Mouse (Mus musculus) liver, adult 2 months (tissue): ENCODE measurements at regions not wholly inside any gene's neighbourhood (a gene's known extent, or its start where the extent isn't known, plus 50 kb on each side); places are given as distances from the start of the nearest gene placed in this dataset.

Experiments
- DNase-seq: peaks from one replicate; pipeline ENCODE4 v3.0.0-alpha.2; 2011; ENCODE audit warnings: low read depth, low spot score; ENCODE audit errors: extremely low read depth
- H3K27ac ChIP-seq: fragments of 200-500 bp; replicated peaks from 2 replicates; pipeline ENCODE4 v1.5.1; 2012; ENCODE audit warnings: low read depth, mild to moderate bottlenecking, control low read depth, inconsistent platforms, low read length; ENCODE audit not compliant: insufficient read depth
- H3K27me3 ChIP-seq: fragments of 200-500 bp; 2 replicates; pipeline ENCODE4 v1.6.1; 2012; ENCODE audit warnings: mild to moderate bottlenecking, moderate library complexity, low read length, inconsistent platforms; ENCODE audit not compliant: control insufficient read depth, insufficient read depth
- H3K36me3 ChIP-seq: fragments of 200-500 bp; 2 replicates; pipeline ENCODE4 v1.6.1; 2012; ENCODE audit warnings: low read length, inconsistent platforms; ENCODE audit not compliant: control insufficient read depth, insufficient read depth
- H3K4me1 ChIP-seq: fragments of 200-500 bp; 2 replicates; pipeline ENCODE4 v1.6.1; 2011; ENCODE audit warnings: low read length; ENCODE audit not compliant: control insufficient read depth, insufficient read depth
- H3K4me3 ChIP-seq: fragments of 200-500 bp; 2 replicates; pipeline ENCODE4 v1.5.1; 2011; ENCODE audit warnings: low read depth, mild to moderate bottlenecking, control low read depth, low read length, moderate library complexity; ENCODE audit not compliant: insufficient read depth
- H3K79me2 ChIP-seq: fragments of 200-500 bp; 2 replicates; pipeline ENCODE4 v1.6.1; 2012; ENCODE audit warnings: inconsistent platforms, mild to moderate bottlenecking, low read length, moderate library complexity; ENCODE audit not compliant: control insufficient read depth, insufficient read depth
- H3K9ac ChIP-seq: fragments of 200-500 bp; 2 replicates; pipeline ENCODE4 v1.6.1; 2012; ENCODE audit warnings: low read depth, mild to moderate bottlenecking, control low read depth, inconsistent platforms, low read length
- CTCF ChIP-seq: fragments of 200-500 bp; IDR thresholded peaks from 2 replicates; pipeline ENCODE4 v1.5.1; 2011; ENCODE audit warnings: low read depth, low read length, control low read depth
- POLR2A ChIP-seq: fragments of 200-500 bp; IDR thresholded peaks from 2 replicates; pipeline ENCODE4 v1.6.1; 2011; ENCODE audit warnings: low read length, control low read depth; ENCODE audit not compliant: insufficient read depth; ENCODE audit errors: extremely low read depth
- WGBS: fragments of 180-500 bp; shearing (Covaris S2); methylation state at CpG from one replicate; pipeline ENCODE4 v1.1.7; 2018; 5-methylcytosine and 5-hydroxymethylcytosine counted together

- Histone ChIP-seq H3K4me1 (no peaks in the 10 kb centered on the region), H3K4me3 (no peak overlapping the region), H3K9ac (no peak overlapping the region), H3K36me3 (no peaks in the 10 kb centered on the region), H3K27me3 (no peaks in the 10 kb centered on the region), H3K27ac (no peak overlapping the region), H3K79me2 (no peaks in the 10 kb centered on the region)
- no peak for DNase-seq
- TF ChIP-seq POLR2A, result no peak
- TF ChIP-seq CTCF, result no peak
- 82% methylated on average over 4 of the region's 4 CpGs for WGBS
Measured at GRCm38 (mm10) chr8:7205086-7205485, 1456.0 kb downstream of the Efnb2 start.

- no peak overlapping the region for H3K9ac ChIP-seq
- no peaks in the 10 kb centered on the region for H3K36me3 ChIP-seq
- no peak for TF ChIP-seq POLR2A
- no peak for TF ChIP-seq CTCF
- no peak for DNase-seq
- H3K27ac ChIP-seq, result no peak overlapping the region
- no peak overlapping the region for H3K4me3 ChIP-seq
- no peaks in the 10 kb centered on the region for H3K79me2 ChIP-seq
- no peaks in the 10 kb centered on the region for H3K4me1 ChIP-seq
- no peaks in the 10 kb centered on the region for H3K27me3 ChIP-seq
Measured at GRCm38 (mm10) chr8:7190726-7191125, 1470.3 kb downstream of the Efnb2 start.

GRCm38 (mm10) chr8:7163361-7163760 lies 1497.7 kb downstream of the Efnb2 start:
- TF ChIP-seq CTCF, result no peak
- no peak for TF ChIP-seq POLR2A
- WGBS, result 90% methylated on average over 5 of the region's 5 CpGs
- Histone ChIP-seq H3K27ac (no peak overlapping the region), H3K79me2 (no peaks in the 10 kb centered on the region), H3K9ac (no peak overlapping the region), H3K27me3 (no peaks in the 10 kb centered on the region), H3K36me3 (no peaks in the 10 kb centered on the region), H3K4me1 (no peaks in the 10 kb centered on the region), H3K4me3 (no peak overlapping the region)
- DNase-seq, result no peak

GRCm38 (mm10) chr8:7131746-7132145 lies 1529.3 kb downstream of the Efnb2 start:
- no peaks in the 10 kb centered on the region for H3K4me1 ChIP-seq
- no peak overlapping the region for H3K4me3 ChIP-seq
- H3K27ac ChIP-seq, result no peak overlapping the region
- no peak overlapping the region for H3K9ac ChIP-seq
- no peak for TF ChIP-seq POLR2A
- no peak for TF ChIP-seq CTCF
- no peaks in the 10 kb centered on the region for H3K79me2 ChIP-seq
- H3K27me3 ChIP-seq, result no peaks in the 10 kb centered on the region
- no peak for DNase-seq
- 55% methylated on average over 4 of the region's 4 CpGs for whole genome bisulfite sequencing
- no peaks in the 10 kb centered on the region for H3K36me3 ChIP-seq

- Histone ChIP-seq H3K9ac (no peak overlapping the region), H3K36me3 (no peaks in the 10 kb centered on the region), H3K4me1 (no peaks in the 10 kb centered on the region), H3K79me2 (no peaks in the 10 kb centered on the region), H3K27ac (no peak overlapping the region), H3K27me3 (no peaks in the 10 kb centered on the region), H3K4me3 (no peak overlapping the region)
- TF ChIP-seq POLR2A (no peak), CTCF (no peak)
- no peak for DNase-seq
Measured at GRCm38 (mm10) chr8:7108849-7109248, 1552.2 kb downstream of the Efnb2 start.

GRCm38 (mm10) chr8:7097577-7097976 lies 1563.5 kb downstream of the Efnb2 start:
- H3K4me3 ChIP-seq, result no peak overlapping the region
- 91% methylated on average over 2 of the region's 2 CpGs for WGBS
- TF ChIP-seq CTCF (no peak), POLR2A (no peak)
- DNase-seq, result no peak
- H3K27ac ChIP-seq, result no peak overlapping the region
- no peaks in the 10 kb centered on the region for H3K36me3 ChIP-seq
- H3K27me3 ChIP-seq, result no peaks in the 10 kb centered on the region; the same call in 1 of the 2 replicates
- H3K79me2 ChIP-seq, result no peaks in the 10 kb centered on the region
- H3K9ac ChIP-seq, result no peak overlapping the region
- H3K4me1 ChIP-seq, result peaks cover 5% of the 10 kb centered on the region
